Mouse (Mus musculus): ENCODE results near the gene Ralgapa2.

Ralgapa2 gene

GRCm38 (mm10) chr2:146365368-146365983, 146.7 kb downstream of the Ralgapa2 start:
- intact Hi-C loops (cut with DNase I), result no loop called here

DNA sequence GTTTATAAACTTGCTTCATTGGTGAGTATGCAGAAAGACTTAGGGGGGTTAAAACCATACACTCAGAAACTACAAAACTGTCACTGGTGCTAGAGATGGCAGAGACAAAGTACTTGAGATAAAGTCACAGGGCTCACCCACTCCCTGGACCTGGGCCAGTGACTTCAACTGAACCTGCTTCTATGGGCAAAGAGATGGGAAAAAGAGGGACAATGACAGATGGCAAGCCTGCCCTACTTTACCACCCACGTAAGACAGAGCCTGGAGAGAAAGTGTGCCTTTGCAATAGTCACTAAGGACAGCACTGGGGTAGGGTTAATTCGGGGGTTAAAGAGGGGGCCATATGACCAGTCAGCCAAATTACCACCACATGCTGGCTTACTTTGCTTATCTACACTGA, 148.7 kb downstream of the Ralgapa2 start:
- intact Hi-C loops (cut with DNase I), result no loop called here

GRCm38 (mm10) chr2:146362932-146363331, 149.2 kb downstream of the Ralgapa2 start:
- intact Hi-C loops (cut with DNase I), result no loop called here

DNA sequence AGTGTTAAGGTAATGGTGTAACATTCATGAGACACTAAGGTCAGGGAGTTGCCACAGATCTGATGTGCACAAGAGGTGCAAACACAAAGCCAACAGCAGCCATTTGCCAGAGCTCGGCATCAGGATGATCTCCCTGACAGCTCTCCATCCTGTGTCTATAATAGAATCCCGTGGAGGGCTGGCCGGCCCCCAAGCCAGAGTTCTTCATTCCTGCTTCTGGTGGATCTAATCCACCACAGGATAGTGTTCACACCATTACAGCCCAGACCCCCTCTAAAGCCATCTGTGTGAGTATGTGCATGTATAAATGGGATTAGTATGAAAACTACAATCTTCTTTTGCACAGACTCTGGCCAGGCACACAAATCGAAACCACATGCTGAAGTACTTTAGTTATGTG, 150.2 kb downstream of the Ralgapa2 start:
- intact Hi-C loops (cut with DNase I), result no loop called here

DNA sequence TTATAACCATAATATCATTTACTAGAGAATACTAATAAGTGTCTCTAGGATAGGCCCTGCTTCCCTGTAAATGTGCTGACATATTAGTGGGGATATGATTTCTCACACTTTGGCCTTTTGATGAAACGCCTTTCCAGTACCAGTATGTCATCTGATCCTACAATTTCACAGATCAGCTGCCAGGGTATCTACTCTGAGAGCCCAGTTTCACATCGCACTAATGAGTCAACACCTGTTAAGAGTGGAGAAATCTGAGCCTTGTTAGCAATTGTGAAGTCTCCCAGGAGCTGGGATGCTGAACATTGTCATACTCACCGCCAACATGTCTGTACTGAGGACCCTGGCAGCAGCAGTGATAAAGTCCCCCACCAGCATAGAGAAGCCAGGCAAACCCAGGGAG, 151.1 kb downstream of the Ralgapa2 start:
- intact Hi-C loops (cut with DNase I), result no loop called here

DNA sequence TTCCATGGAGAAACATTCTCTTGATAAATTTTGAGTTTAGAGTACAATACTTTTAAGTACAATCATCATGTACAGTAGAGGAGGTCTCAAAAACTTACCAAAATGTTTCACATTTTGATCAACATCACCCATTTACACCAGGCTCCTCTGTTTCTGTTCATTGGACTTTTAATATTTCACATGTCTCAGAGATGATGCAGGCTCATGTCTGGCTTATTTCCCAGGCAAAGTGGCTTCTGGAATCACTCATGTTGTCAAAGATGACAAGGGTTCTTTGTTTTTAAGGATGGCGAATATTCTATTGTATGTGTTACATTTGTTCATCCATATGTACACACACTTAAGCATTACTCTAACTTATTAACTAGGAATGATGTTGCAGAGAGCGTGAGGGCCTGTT, 152.5 kb downstream of the Ralgapa2 start:
- intact Hi-C loops (cut with DNase I), result no loop called here

- intact Hi-C loops (cut with DNase I), result no loop called here
Observed at GRCm38 (mm10) chr2:146356524-146356923, 155.6 kb downstream of the Ralgapa2 start.

- intact Hi-C loops (cut with DNase I), result no loop called here
Observed at GRCm38 (mm10) chr2:146350230-146350629, 161.9 kb downstream of the Ralgapa2 start.

DNA sequence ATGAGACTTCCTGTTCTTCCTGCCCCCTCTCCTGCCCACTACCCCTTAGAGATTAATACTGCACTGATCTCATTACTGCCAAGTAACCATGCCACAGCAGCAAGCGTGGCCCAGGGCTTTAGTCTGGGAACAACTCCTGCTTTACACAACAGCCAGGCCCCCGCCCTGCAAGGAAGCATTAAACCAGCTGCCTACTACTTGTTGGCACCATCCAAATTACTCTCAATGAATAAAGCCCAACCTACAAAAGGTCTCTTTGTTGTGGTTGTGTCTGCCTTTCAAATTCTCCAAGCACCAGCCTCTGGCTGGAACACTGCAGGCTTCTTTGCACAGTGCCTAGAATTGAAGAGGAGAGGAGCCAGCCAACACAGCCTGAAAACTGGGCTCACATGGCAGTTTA, 164.2 kb downstream of the Ralgapa2 start:
- intact Hi-C loops (cut with DNase I), result no loop called here

- intact Hi-C loops (cut with DNase I), result no loop called here
Observed at GRCm38 (mm10) chr2:146340090-146340489, 172.1 kb downstream of the Ralgapa2 start.

DNA sequence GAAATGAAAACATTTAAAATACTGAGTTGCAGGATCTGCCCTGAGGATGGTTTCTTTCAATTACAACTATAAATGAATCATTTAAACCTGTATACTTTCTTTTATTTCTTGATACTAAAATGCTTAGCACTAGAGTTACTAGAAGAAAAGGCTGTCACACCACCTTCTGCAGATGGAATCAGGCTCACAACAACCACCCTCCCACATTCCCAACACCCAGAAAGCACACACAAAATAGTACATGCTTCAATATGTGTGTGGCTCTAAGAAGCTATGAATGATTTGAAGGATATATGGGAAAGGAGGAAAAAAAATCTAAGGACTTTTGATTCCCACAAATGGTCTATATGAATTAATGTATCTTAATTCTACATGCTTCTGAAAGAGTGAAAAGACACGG, 174.6 kb downstream of the Ralgapa2 start:
- intact Hi-C loops (cut with DNase I), result no loop called here

GRCm38 (mm10) chr2:146331894-146332476, 180.2 kb downstream of the Ralgapa2 start:
- intact Hi-C loops (cut with DNase I), result no loop called here

- intact Hi-C loops (cut with DNase I), result no loop called here
Observed at GRCm38 (mm10) chr2:146330772-146331281, 181.3 kb downstream of the Ralgapa2 start.

DNA sequence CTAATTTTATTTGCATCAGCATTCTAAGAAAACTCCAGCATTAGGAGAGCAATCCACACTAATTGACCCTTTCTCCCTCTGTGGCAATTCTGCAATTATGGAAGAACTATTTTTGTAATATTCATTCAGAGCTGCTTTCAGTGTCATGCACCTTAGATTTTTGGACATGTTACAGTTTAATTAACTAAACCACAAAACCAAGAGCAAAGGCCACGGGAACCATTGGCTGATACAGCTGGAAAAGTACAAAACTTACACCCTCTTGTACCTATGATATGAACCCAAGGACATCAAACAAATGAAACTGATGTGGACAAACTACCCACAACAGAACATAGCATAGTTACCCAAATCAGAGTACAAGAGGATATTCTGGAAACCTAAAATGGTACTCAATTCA, 182.0 kb downstream of the Ralgapa2 start:
- intact Hi-C loops (cut with DNase I), result no loop called here

GRCm38 (mm10) chr2:146326654-146327053, 185.5 kb downstream of the Ralgapa2 start:
- intact Hi-C loops (cut with DNase I), result no loop called here

- intact Hi-C loops (cut with DNase I), result no loop called here
Observed at GRCm38 (mm10) chr2:146324907-146325715, 187.0 kb downstream of the Ralgapa2 start.

DNA sequence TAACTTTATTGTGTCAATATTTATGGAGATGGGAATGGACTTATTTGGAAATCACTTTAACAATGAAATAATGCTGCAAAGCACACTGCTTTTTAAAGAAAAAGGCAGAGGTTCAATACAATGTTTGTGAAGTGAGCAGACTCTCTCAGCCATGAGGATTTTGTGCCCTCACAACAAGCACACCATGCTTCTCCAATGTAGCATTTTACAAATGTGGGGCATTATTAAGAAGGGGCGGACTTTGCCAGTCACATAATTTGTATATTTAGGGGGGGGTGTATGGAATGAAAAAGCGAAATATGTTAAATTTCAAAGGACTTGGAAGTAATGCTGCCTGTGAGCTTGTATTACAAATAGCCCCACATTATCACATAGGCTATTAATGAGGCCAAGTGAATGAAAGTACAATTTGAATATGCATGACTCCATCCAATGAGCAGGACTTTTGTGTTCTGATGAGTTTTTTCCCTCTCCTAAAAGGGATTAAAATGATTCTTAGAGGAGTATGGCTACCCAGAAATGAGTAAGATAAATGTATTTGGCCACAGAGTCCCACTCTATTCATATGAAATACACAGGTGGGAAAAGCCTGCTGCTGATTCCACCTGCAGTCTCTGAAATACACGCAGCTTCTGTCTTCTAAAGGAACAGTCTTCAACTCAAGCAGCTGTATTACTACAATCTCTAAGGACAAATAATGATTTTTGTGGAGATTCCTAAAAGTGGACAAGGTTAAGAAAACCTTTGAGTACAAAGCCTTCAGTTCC, 187.8 kb downstream of the Ralgapa2 start:
- intact Hi-C loops (cut with DNase I), result no loop called here

- intact Hi-C loops (cut with DNase I), result no loop called here
Observed at GRCm38 (mm10) chr2:146323528-146323927, 188.6 kb downstream of the Ralgapa2 start.

DNA sequence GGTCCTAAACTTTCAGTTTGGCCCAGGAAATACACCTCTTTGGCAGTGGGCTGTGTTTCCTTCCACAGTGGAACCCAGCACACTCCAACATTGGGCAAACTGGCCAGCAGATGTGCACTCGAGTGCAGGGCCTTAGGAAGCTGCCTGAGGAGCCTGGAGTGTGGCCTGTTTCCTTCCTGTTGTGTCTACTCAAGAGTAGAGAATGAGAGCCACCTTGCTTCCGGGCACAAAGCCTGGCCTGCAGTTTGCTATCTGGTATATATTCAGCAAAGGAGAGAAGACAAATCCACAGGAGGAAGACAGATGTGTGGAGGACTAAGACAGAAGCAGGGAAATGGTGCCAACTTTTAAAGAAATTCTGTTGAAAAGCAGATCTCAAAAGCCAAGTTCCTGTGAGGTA, 189.4 kb downstream of the Ralgapa2 start:
- intact Hi-C loops (cut with DNase I), result no loop called here

DNA sequence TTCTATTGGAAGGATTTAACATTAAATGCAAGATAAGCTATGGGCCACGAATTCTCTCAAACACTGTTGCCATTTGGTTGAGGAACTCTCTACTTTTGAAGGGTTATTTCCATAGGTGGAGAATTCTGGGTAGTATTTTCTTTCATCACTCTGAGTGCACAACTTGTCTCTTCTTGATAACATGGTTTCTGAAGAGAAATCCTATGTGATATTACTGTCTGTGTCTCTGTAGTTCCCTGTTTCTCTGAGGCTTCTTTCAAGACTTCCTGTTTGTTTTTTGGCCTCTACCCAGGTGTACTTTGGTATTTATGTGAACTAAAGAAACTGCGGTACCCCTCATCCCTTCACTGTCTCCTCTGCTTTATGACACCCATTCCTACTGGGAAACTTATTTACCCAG, 190.1 kb downstream of the Ralgapa2 start:
- intact Hi-C loops (cut with DNase I), result no loop called here

DNA sequence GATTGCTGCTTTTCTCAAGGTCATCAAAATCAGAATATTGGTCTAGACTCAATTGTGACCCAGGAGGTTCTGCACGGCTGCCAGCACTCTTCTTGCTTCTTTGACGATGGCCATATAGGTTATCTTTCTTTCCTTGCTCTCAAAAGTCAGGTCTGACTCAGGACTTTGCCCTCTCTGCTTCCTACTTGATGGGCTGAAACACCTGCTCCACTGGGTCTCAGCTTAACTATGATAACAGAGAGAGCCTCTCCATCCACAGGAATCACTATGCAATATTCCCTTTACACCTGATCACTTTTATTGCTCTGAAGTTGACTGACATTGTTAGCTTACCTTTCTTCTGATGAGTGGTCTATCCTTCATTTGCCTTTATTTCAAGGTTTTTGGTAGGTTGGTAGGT, 191.5 kb downstream of the Ralgapa2 start:
- intact Hi-C loops (cut with DNase I), result no loop called here

DNA sequence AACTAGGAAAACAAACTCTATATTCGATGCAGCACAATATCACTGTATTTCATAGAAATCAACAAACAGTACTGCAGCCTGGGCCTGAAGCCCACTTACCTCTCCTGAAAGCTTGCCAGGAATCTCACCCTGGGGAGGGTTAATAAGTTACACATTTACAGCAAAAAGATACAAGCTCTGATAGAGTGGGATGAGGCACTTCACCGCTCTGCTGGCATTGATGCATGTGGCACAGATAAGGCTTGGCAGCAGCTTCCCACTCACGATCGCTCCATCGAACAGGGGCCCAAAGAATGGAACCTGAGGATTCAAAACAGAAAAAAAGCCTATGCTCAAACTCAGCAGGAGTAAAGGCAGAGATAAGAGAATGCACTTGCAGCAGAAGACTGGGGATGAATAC, 197.4 kb downstream of the Ralgapa2 start:
- intact Hi-C loops (cut with DNase I), result no loop called here
